Mouse (Mus musculus): ENCODE measurements around the gene Rngtt. TPM values are rescaled to one million over a fixed set of nuclear protein-coding genes. Genes with fewer than 3 reads are reported as not detected.

Rngtt gene
- polyA plus RNA-seq, 1 experiment: 51.9 TPM

DNA sequence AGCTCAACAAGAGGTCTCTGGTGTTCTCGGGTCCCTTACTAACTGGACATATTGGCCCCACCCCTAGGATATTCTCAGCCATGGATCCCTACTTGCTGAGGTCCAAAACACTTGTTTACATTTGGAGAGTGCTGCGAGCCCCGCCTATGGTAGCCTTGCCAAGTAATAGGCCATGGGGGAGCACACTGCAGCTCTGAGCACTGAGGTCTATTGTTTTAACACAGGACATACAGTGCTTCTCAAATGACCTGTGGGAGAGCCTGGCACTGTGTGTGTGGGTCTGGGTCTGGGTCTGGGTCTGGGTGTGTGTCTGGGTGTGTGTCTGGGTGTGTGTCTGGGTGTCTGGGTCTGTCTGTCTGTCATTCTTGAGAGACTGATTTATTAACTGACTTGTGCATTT is 155.8 kb downstream of the Rngtt start:
- Histone ChIP-seq H3K27me3 (ENCODE audit: control insufficient read depth, insufficient read depth, low read length, poor library complexity, severe bottlenecking) (no peaks in the 10 kb centered on the region), H3K27ac (ENCODE audit: insufficient read depth, low read length) (no peak overlapping the region), H3K4me1 (ENCODE audit: control insufficient read depth, insufficient read depth, low read length) (no peaks in the 10 kb centered on the region), H3K9me3 (replicated peaks; ENCODE audit: control insufficient read depth, insufficient read depth, low read length, poor library complexity, severe bottlenecking) (no peaks in the 10 kb centered on the region), H3K9ac (ENCODE audit: low read depth, poor library complexity, severe bottlenecking) (no peak overlapping the region), H3K4me3 (ENCODE audit: low read depth, low read length) (no peak overlapping the region), H3K36me3 (ENCODE audit: control insufficient read depth, insufficient read depth, low read length, poor library complexity, severe bottlenecking) (peaks cover 3% of the 10 kb centered on the region; the same call in 1 of the 2 replicates)
- TF ChIP-seq POLR2A (IDR thresholded peaks at IDR 0.05; ENCODE audit: insufficient read depth, low read length) (no peak), EP300 (IDR thresholded peaks at IDR 0.05; ENCODE audit: insufficient read depth, low read depth, low read length) (no peak), CTCF (IDR thresholded peaks at IDR 0.05; ENCODE audit: low read depth, low read length) (no peak)

DNA sequence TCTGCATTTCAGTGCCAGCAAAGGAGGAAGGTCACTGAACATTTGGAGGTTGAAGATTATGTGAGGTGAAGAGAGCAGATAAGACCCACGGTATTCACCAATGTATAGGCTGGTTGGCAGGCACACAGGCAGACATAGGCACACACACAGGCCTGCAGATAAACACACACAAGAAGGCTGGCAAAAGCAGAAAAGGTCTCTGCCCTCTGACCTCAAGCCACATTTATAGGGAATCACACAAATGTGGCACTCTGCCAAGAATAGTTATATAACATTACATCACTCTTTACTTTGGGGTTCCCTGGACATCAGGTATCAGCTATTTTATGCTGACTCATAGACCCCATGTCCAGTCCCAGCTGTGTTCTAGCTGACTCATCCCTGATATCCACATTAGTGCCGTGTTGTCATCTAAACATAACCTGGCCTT is 156.9 kb downstream of the Rngtt start:
- H3K4me3 ChIP-seq (ENCODE audit: low read depth, low read length): no peak overlapping the region
- no peaks in the 10 kb centered on the region for H3K4me1 ChIP-seq (ENCODE audit: control insufficient read depth, insufficient read depth, low read length)

GRCm38 (mm10) chr4:33467627-33468026 is 157.5 kb downstream of the Rngtt start:
- Histone ChIP-seq H3K36me3 (ENCODE audit: control insufficient read depth, insufficient read depth, low read length, poor library complexity, severe bottlenecking) (peaks cover 3% of the 10 kb centered on the region; the same call in 1 of the 2 replicates), H3K27ac (ENCODE audit: insufficient read depth, low read length) (no peak overlapping the region), H3K4me1 (ENCODE audit: control insufficient read depth, insufficient read depth, low read length) (no peaks in the 10 kb centered on the region), H3K27me3 (ENCODE audit: control insufficient read depth, insufficient read depth, low read length, poor library complexity, severe bottlenecking) (no peaks in the 10 kb centered on the region), H3K9me3 (replicated peaks; ENCODE audit: control insufficient read depth, insufficient read depth, low read length, poor library complexity, severe bottlenecking) (no peaks in the 10 kb centered on the region), H3K9ac (ENCODE audit: low read depth, poor library complexity, severe bottlenecking) (no peak overlapping the region), H3K4me3 (ENCODE audit: low read depth, low read length) (no peak overlapping the region)
- no peak for TF ChIP-seq POLR2A (IDR thresholded peaks at IDR 0.05; ENCODE audit: insufficient read depth, low read length)
- TF ChIP-seq EP300 (IDR thresholded peaks at IDR 0.05; ENCODE audit: insufficient read depth, low read depth, low read length): no peak
- no peak for TF ChIP-seq CTCF (IDR thresholded peaks at IDR 0.05; ENCODE audit: low read depth, low read length)

More for the DNA sequence above, 156.9 kb downstream of the Rngtt start:
- TF ChIP-seq EP300 (IDR thresholded peaks at IDR 0.05; ENCODE audit: insufficient read depth, low read depth, low read length) (no peak), CTCF (IDR thresholded peaks at IDR 0.05; ENCODE audit: low read depth, low read length) (no peak), POLR2A (IDR thresholded peaks at IDR 0.05; ENCODE audit: insufficient read depth, low read length) (no peak)
- H3K27me3 ChIP-seq (ENCODE audit: control insufficient read depth, insufficient read depth, low read length, poor library complexity, severe bottlenecking): no peaks in the 10 kb centered on the region
- no peak overlapping the region for H3K27ac ChIP-seq (ENCODE audit: insufficient read depth, low read length)
- no peak overlapping the region for H3K9ac ChIP-seq (ENCODE audit: low read depth, poor library complexity, severe bottlenecking)
- H3K36me3 ChIP-seq (ENCODE audit: control insufficient read depth, insufficient read depth, low read length, poor library complexity, severe bottlenecking): peaks cover 3% of the 10 kb centered on the region; the same call in 1 of the 2 replicates
- no peaks in the 10 kb centered on the region for H3K9me3 ChIP-seq (replicated peaks; ENCODE audit: control insufficient read depth, insufficient read depth, low read length, poor library complexity, severe bottlenecking)

- Histone ChIP-seq H3K4me3 (ENCODE audit: low read depth, low read length) (no peak overlapping the region), H3K9me3 (replicated peaks; ENCODE audit: control insufficient read depth, insufficient read depth, low read length, poor library complexity, severe bottlenecking) (no peaks in the 10 kb centered on the region), H3K4me1 (ENCODE audit: control insufficient read depth, insufficient read depth, low read length) (no peaks in the 10 kb centered on the region), H3K27me3 (ENCODE audit: control insufficient read depth, insufficient read depth, low read length, poor library complexity, severe bottlenecking) (no peaks in the 10 kb centered on the region), H3K27ac (ENCODE audit: insufficient read depth, low read length) (no peak overlapping the region), H3K9ac (ENCODE audit: low read depth, poor library complexity, severe bottlenecking) (no peak overlapping the region), H3K36me3 (ENCODE audit: control insufficient read depth, insufficient read depth, low read length, poor library complexity, severe bottlenecking) (peaks cover 3% of the 10 kb centered on the region; the same call in 1 of the 2 replicates)
- TF ChIP-seq CTCF (IDR thresholded peaks at IDR 0.05; ENCODE audit: low read depth, low read length): no peak
- no peak for TF ChIP-seq POLR2A (IDR thresholded peaks at IDR 0.05; ENCODE audit: insufficient read depth, low read length)
- TF ChIP-seq EP300 (IDR thresholded peaks at IDR 0.05; ENCODE audit: insufficient read depth, low read depth, low read length): no peak
These were observed 158.0 kb downstream of the Rngtt start for GRCm38 (mm10) chr4:33468151-33468550.

DNA sequence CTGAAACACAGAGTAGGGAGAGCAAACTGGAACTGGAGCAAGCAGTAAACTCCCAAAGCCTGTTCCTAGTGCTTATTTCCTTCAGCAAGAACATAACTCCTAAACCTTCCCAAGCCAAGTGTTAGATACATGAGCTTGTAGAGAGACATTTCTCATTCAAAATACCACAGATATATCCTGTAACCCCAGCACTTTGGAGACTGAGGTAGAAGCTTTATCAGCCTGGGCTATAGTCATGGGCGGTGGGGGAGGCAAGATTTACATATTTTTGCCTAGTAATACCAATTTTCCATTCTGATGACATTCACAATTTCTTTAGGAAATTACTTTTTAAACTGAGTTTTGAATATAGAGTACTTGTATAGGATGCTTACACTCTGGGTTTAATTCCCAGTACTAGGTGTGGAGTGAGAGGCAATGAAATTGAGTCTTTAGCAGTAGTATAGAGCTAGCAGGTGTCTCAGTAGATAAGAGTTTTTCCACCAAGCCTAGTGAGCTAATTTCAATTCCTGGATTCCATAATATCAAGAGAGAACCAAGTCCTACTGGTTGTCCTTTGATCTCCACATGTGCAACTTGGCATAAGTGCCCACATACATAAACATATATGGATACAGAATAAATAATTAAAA is 160.7 kb downstream of the Rngtt start:
- Histone ChIP-seq H3K4me1 (ENCODE audit: control insufficient read depth, insufficient read depth, low read length) (no peaks in the 10 kb centered on the region), H3K27ac (ENCODE audit: insufficient read depth, low read length) (no peak overlapping the region), H3K36me3 (ENCODE audit: control insufficient read depth, insufficient read depth, low read length, poor library complexity, severe bottlenecking) (no peaks in the 10 kb centered on the region), H3K9ac (ENCODE audit: low read depth, poor library complexity, severe bottlenecking) (no peak overlapping the region), H3K27me3 (ENCODE audit: control insufficient read depth, insufficient read depth, low read length, poor library complexity, severe bottlenecking) (no peaks in the 10 kb centered on the region), H3K9me3 (replicated peaks; ENCODE audit: control insufficient read depth, insufficient read depth, low read length, poor library complexity, severe bottlenecking) (no peaks in the 10 kb centered on the region), H3K4me3 (ENCODE audit: low read depth, low read length) (no peak overlapping the region)
- TF ChIP-seq CTCF (IDR thresholded peaks at IDR 0.05; ENCODE audit: low read depth, low read length): no peak
- TF ChIP-seq EP300 (IDR thresholded peaks at IDR 0.05; ENCODE audit: insufficient read depth, low read depth, low read length): no peak
- TF ChIP-seq POLR2A (IDR thresholded peaks at IDR 0.05; ENCODE audit: insufficient read depth, low read length): no peak

DNA sequence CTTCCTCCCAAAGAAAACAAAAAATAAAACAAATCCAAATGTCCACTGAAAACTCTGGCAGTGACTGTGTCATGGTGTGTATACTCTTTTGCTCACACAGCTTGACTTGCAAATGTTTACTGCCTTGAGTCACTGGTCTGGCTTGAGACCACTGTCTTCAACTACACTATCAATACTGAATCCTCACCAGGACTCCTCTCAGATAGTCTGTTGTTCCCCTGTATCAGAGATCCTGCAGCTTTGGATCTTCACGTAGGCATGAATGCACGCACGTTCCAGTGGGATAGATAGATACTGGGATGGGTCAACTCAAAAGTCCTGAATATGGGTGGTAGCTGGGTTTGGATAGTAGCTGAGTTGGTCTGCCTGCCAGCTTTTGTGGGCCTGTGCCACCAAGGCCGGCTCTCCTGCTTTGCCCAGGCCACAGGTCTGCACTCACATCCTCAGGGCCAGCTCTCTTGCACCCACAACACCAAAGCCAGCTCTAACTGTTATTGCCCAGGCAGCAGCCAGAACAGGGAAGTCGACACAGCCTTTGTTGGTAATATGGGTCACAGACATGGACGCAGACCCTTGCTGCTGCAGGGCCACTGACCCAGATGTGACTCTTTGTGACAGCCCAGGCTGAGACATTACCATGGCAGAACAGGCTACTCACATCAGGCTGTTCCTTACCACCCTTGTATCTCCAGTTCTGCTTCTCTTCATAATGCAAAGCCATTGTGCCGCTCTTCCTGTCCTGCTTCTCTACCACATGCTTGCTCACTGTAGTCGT is 168.1 kb downstream of the Rngtt start:
- H3K4me3 ChIP-seq (ENCODE audit: low read depth, low read length): no peak overlapping the region
- H3K36me3 ChIP-seq (ENCODE audit: control insufficient read depth, insufficient read depth, low read length, poor library complexity, severe bottlenecking): no peaks in the 10 kb centered on the region
- H3K9ac ChIP-seq (ENCODE audit: low read depth, poor library complexity, severe bottlenecking): no peak overlapping the region
- H3K9me3 ChIP-seq (replicated peaks; ENCODE audit: control insufficient read depth, insufficient read depth, low read length, poor library complexity, severe bottlenecking): no peaks in the 10 kb centered on the region
- no peak overlapping the region for H3K27ac ChIP-seq (ENCODE audit: insufficient read depth, low read length)
- TF ChIP-seq CTCF (IDR thresholded peaks at IDR 0.05; ENCODE audit: low read depth, low read length) (no peak), EP300 (IDR thresholded peaks at IDR 0.05; ENCODE audit: insufficient read depth, low read depth, low read length) (no peak)
- H3K27me3 ChIP-seq (ENCODE audit: control insufficient read depth, insufficient read depth, low read length, poor library complexity, severe bottlenecking): no peaks in the 10 kb centered on the region
- H3K4me1 ChIP-seq (ENCODE audit: control insufficient read depth, insufficient read depth, low read length): no peaks in the 10 kb centered on the region

Data from ES-Bruce4 (cell line).